Mouse (Mus musculus): ENCODE data around the gene Cwc22.
A peak's percentile ranks its signal among the peaks of the same experiment; 100 is the strongest.

Gene Cwc22

GRCm38 (mm10) chr2:77945596-77946485 lies at the start of gene Cwc22:
TSS of gene Cwc22 (minus strand) at chr2:77946375.
- DNase-seq (ENCODE audit: low spot score), result peak; percentile 71

DNA sequence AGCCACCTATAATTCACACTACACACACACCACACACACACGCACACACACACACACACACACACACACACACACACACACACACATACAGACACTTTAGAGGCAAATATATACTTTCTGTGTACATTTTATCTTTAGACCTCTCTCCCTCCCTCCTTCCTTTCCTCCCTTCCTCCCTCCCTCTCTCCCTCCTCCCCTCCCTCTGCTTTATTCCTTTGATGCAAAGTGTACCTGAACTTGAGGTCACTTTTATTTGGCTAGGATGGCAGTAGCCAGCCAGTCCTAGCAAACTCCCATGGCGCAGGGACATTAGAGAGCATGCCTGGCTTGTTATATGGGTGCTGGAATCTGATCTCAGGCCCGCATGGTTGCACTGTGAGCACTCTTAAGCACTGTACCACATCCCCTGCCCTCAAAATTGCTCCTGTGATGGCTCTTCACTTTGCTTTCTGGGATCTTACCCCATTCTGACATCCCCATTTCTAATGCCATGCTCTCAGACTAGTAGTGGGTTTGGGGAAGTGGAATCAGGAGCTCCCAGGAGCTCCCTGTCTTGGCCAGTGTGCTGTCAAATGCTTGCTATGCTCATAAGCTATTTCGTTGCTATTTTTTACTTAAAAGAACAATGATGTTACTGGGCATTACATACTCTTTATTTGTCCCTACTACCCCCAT lies 47.7 kb upstream of the Cwc22 start:
- no peak for DNase-seq (ENCODE audit: low spot score)

DNA sequence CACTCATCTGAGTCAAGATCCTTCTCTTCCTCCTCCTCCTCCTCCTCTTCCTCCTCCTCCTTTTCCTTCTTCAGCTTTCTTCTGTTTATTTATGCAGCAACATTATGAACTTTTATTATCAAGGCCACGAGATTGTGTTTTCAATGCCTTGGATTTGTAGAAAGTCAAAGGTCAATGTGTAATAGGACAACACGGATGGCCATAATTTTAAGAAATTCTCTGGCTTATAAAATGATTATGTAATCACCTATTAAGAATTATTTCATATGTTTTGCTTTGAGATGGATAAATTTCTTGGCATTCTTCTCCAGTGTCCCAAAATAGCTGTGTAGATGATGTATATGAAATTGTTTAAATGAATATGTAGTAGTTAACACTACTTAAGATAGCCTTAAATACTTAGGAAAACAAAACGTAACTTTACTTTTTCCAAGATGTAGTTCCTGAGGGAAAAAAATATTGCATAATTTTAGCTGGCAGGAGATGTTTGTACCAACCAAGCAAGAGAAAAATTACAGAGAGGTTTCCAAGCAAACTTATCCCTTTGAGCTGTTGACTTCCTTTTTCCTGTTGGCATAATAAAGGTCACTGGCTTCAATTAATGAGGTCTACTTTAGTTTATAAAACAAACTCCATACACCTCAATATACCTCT lies 46.9 kb upstream of the Cwc22 start:
- DNase-seq (ENCODE audit: low spot score), result no peak

DNA sequence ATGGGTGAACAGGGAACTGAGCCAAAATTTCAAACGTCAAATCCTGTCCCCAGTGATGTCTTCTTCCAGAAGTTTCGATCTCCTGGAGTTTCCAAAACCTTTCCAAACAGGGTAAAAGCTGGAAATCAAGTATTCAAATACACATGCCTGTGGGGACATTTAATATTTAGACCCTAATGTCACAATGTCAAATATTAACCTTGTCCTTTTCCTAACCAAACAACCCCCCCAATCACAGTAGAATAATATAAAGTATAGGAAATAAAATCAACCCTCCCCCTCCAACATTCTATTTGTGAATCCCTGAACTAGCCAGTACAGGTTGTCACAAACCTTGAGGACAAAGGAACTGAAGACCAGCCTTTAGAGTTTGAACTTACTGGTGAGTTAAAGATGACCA lies 44.6 kb upstream of the Cwc22 start:
- DNase-seq (ENCODE audit: low spot score), result no peak

GRCm38 (mm10) chr2:77990121-77990520 lies 43.9 kb upstream of the Cwc22 start:
- DNase-seq (ENCODE audit: low spot score), result no peak

- DNase-seq (ENCODE audit: low spot score), result no peak
Observed at GRCm38 (mm10) chr2:77989390-77989789, 43.2 kb upstream of the Cwc22 start.

GRCm38 (mm10) chr2:77985991-77986730 lies 40.0 kb upstream of the Cwc22 start:
- DNase-seq (ENCODE audit: low spot score), result no peak

DNA sequence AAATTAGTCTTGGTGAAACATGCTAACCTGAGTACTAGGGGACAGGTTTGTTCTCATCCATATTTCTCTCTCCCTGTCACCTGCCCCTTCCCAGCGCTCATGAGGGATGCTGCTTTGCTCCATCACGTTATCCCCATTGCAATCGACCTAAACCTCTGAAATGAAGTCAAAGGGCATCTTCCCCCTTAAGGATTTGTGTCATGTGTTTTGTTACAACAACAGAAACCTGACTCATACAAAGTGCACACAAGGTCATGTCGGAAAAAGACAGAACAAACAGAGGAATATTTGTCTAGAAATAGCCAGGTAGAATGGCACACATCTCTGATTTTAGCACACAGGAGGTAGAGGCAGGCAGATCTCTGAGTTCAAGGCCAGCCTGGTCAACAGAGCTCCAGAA lies 38.0 kb upstream of the Cwc22 start:
- no peak for DNase-seq (ENCODE audit: low spot score)

DNA sequence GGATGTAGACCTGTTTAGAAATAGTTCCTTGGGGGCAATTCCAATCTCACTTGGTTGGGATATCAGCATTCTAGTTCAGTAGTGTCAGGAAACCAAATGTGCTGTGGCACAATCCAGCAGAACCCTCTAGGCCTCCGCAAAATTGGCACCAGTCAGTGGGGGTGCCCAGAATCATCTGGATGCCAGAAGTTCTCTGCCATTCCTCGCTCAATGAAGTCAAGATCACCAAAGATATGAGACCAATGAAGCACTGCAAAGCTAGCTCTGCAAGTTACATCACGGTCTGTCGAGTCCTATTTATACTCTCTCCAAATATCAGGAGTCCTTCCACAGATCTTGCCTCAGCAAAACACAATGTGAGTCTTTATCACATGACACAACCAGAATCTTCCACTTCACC lies 35.7 kb upstream of the Cwc22 start:
- DNase-seq (ENCODE audit: low spot score), result no peak

- DNase-seq (ENCODE audit: low spot score), result no peak
Observed at GRCm38 (mm10) chr2:77980696-77981095, 34.5 kb upstream of the Cwc22 start.

GRCm38 (mm10) chr2:77979519-77979918 lies 33.3 kb upstream of the Cwc22 start:
- DNase-seq (ENCODE audit: low spot score), result no peak

DNA sequence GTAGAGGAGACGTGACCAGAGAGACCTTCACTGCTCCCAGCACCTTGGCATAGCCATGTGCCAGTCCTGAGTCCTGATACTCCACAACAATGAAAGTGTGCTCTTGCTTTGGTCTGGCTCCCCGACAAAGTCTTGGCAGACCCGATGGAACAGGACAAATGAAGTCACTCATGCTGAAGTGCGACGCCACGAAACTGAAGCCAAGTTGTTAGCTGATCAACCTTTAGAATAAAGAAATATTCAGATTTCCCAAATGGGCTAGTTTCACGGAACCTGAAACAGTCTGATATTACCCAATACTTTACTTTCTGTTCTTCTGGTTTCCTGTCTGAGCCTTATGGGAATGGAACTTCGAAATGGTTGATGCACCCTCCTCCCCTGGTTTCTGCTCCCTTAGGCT lies 32.9 kb upstream of the Cwc22 start:
- DNase-seq (ENCODE audit: low spot score), result no peak

DNA sequence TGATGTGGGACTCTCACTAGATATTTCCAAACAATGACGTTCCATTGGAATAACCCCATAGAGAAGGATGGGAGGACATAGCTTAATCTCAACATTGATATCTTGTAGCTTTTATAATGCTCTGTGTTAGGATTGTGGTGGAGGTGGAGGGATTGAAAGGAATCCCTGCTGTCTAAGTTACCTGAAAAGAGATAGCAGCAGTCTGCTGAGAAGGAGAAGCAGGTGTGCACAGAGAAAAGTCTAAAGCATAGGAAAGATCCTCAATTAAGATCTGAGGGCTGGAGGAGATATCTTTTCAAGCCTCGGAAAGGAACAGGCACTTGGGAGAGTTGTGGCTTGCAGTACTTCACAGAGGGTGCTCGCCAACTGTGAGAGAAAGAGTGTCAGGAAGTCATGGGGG lies 32.1 kb upstream of the Cwc22 start:
- DNase-seq (ENCODE audit: low spot score), result no peak

DNA sequence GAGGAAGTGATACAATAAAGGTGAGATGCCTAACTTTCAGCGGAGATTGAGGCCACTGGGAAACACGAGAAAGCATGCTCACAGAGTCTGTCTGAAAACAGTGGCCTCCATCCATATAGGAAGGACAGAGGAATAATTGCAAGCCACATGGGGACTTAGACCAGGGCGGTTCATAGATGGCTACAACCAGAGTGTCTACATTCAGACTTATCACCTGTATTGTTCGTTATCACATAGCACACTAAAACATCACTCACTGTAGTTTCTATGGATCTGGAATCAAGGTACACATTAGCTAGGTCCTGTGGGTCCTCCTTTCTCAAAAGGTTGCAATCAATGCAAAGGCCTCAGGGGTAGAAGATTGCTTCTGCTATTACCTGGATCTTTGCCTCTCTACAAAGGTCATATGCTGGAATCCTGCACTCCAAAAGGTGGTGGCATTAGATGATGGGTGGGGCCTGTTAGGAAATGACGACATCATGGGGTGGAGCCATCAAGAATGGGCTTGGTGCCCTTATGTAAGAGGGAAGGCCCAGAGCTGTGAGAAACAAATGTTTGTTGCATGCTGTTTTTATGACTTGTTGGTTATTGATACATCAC lies 30.2 kb upstream of the Cwc22 start:
- no peak for DNase-seq (ENCODE audit: low spot score)

DNA sequence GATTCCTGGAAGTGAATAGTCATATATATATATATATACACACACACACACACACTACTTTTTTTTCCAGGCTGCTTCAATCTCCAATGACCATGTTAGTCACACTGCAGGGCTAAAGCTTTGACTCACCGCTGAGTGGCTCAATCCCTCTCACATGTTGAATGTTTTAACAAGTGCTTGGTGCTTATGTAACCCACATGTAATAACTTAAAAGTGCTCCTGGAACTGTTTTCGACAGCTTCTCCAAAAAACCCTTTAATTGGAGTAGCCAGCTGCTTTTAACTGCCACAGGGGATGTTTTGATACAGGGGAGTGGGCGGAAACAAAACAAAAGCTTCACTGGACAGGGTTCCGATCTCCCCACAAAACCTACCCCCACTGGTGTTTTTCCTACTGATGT lies 29.4 kb upstream of the Cwc22 start:
- DNase-seq (ENCODE audit: low spot score), result no peak

DNA sequence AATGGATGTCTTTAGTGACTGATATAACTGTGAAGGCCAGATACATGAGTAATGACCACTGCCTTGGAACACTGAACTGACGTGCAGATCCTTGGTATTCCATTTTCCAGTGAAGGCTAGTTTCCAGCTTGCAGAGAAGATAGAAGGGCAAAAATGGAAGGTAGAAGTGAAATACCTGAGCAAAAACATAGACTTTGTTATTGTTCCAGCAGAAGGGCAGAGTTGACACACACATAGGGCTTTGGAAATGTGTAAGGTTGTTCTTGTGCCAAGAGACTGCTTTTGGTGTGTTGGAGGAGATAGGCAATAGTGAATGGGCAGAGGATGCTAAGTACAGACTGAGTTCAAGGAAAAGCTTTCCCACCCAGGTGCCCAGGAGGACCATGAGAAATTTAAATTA lies 28.8 kb upstream of the Cwc22 start:
- no peak for DNase-seq (ENCODE audit: low spot score)

GRCm38 (mm10) chr2:77974366-77974765 lies 28.2 kb upstream of the Cwc22 start:
- no peak for DNase-seq (ENCODE audit: low spot score)

DNA sequence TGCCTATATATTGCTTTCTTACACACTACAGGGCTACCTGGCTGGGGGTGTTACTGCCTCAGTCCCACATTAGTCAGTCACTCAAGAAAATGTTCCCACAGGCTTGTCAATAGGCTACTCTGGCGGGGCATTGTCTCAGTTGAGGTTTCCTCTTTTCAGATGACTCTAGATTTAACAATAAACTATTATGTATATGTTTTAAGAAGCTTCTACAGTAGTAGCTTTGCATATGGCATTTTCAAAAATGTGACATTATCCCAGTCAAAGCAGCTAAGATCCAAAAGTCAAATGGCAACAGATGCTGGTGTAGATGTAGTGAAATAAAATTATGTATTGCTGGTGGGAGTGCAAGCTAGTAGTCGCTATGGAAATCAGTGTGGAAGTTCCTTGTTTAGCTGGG lies 27.1 kb upstream of the Cwc22 start:
- DNase-seq (ENCODE audit: low spot score), result no peak

- no peak for DNase-seq (ENCODE audit: low spot score)
Observed at GRCm38 (mm10) chr2:77972541-77972940, 26.4 kb upstream of the Cwc22 start.

- no peak for DNase-seq (ENCODE audit: low spot score)
Observed at GRCm38 (mm10) chr2:77971871-77972270, 25.7 kb upstream of the Cwc22 start.

DNA sequence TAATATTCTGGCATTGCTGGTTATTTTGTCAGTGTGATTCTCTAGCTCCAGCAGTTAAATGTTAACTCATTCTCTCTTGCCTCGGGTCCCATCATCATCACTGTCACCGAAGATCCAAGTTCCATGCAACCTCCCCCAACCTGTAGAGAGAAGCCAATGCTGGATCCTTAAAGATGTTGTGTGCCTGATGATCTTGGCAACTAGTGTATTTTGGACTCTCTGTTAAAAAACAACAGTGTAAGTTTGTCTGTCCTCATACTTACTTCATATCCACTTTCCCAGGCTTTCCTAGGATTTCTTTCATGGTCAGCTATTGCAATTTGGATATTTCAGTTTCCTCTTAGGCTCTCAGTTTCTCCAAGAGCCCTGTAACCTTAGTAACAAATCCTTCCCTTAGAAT lies 25.2 kb upstream of the Cwc22 start:
- DNase-seq (ENCODE audit: low spot score), result no peak

DNA sequence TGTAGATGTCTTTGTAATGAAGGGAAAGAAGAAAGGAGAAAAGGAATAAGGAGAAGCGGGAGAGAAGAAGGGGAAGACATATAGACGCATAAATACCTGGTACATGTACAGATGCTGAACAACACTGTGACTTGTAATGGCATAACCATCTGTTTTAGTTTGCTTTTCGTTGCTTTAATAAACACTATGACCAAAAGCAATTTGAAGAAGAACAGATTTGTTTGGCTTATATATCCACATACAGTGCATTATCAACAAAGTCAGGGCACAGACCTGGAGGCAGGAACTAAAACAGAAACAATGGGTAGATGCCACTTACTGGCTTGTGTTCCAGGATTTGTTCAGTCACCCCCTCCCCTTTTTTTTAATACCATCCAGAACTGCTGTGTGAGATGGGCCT lies 24.4 kb upstream of the Cwc22 start:
- no peak for DNase-seq (ENCODE audit: low spot score)
